Mouse (Mus musculus) thymus, postnatal 10 days (tissue): ENCODE data around the gene Csdc2.

Experiments used
- DNase-seq, 2 experiments: peaks; one replicate each; pipeline ENCODE4 v3.0.0; 2021; ENCODE audit warnings: low spot score in 2 of 2

Csdc2 gene

GRCm38 (mm10) chr15:81990549-81990948, 54.0 kb downstream of the Csdc2 start:
- DNase-seq: no peak

GRCm38 (mm10) chr15:81993992-81994391, 57.4 kb downstream of the Csdc2 start:
- DNase-seq: no peak
